Mouse (Mus musculus) effector memory CD4-positive, alpha-beta T cell, adult 7 months (primary cell): Measurements from ENCODE around the gene Usp54. TPM values are rescaled to one million over a fixed set of nuclear protein-coding genes. Genes with fewer than 3 reads are reported as not detected.

Source experiments
- polyA plus RNA-seq: library from polyadenylated mRNA; unstranded; fragments of 100-300 nt; shearing (Covaris generic); gene quantifications from one replicate; pipeline ENCODE4 v1.2.1, GENCODE M21; 2017

The Usp54 gene
- 2.1 TPM for polyA plus RNA-seq

DNA sequence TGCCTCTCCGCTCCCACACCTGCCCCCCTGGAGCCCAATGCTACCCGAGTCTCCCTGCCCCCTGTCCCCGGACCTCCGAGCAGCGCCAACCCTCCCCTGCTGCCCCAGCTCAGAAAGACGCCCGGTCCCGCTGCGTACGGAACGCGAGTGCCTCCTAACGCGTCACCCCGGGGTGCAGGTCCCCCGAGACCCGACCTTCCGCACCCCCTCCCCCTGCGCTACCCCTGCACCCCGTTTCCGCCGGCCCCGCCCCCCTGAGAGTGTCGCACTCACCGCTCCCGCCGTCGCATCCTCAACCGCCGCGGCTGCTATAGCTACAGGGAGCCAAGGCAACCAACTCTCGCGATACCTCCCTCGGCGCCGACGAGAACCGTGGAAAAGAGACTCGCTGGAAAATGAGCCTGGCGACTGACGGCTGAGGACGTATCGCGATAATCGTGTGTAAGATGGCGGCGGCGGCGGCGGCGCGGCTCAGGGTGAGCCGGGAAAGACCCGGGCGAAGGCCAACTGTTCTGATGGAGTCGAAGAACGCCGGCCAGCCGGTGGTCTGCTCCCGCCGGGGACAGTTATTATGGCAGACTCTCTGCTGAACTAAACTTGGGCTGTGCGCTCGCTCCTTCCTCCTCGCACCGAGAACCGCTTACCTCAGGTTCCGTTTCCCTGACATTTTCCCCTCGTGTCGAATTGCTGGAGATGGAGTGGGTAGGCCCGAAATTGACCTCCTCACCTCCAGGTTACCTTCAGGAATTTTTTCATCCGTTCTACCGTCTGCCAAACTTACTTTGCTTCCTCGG lies at the start of gene Usp54:
Usp54 (minus strand) TSS at position 420 of the 794 bp plus-strand sequence.

DNA sequence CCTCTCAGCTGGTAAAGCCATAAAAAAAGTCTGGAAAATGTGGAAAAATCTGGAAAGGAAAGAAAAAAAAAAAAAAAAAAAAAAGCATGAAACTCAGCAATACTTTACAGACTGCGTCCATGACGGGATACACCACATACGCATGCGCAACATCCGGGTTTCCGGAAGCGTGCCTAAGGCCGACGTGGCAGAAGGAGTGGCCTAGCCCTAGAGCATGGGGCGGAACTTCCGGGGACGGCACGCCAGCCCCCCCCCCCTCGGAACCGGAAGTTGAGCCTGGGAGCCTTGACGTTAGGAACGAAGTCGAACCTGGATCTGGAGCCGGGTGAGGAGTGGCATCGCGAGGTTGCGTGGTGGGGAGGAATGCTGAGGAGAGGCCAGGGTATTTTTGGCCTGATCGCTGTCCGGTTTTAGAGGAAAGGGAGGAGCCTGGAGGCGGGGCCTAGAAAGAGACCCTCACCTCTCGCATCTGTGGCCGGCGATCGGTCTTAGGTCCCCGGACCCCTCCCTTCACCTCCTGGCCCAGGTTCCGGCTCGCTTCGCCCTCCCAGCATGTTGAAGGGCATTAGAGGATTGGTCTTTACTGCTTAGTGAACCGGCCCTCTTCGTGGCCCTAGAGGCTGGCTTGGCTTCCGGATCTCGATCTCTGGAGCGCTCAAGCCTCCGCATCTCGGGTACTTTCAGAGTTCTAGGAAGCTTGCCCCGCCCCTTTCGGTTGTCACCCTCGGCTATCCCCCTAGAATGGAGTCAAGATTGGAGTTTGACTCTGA lies 33.4 kb upstream of the Usp54 start, which contains the start of gene Sec24c:
Sec24c (plus strand) TSS at position 245 of the 770 bp plus-strand sequence.

DNA sequence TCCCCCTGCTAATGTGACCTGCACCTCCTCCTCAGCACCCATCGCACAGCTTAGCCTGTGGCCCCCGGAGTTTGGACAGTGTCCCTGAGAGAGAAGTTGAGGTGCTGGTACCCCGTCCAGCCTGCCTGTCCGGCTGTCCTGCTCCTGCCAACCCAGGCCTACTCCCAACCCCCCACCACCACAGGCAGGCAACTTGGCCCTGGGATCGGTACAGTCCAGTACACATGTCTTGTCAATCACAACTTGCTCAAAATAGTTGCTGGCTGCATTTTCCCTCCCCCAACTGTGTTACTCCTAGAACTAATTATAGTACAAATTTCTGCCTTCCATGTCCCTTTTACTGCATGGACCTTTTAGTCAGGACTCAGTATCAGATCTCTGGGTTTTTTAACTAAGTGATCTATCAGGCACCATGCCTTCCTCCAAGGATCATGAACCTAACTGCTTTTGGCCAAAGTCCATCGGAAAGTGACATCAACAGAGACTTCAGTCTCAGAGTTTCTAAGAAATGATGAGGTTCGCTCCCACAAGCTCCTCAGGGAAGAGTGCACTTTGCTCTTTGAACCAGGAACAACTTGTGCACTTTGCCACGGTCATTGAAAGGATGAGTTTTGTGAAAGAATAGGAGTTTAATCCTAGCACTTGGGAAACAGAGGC lies 27.4 kb upstream of the Usp54 start, which contains the start of gene Synpo2l:
Synpo2l (minus strand) TSS at position 201 of the 657 bp plus-strand sequence.

GRCm38 (mm10) chr14:20656361-20656760 lies 15.5 kb upstream of the Usp54 start, which contains the start of gene Myoz1:
Myoz1 (minus strand) TSS chr14:20656540.

GRCm38 (mm10) chr14:20546415-20546814 lies 94.4 kb downstream of the Usp54 start, which contains the start of gene Ppp3cb:
Ppp3cb (minus strand) TSS chr14:20546573.

Other genes starting within 250 kb of the Usp54 start
- gene Mrps16, start 247.4 kb downstream of the Usp54 start, polyA plus RNA-seq, result 35.1 TPM
- 0.35 TPM for gene Cfap70, start 188.8 kb downstream of the Usp54 start, polyA plus RNA-seq
- gene Anxa7, start 160.9 kb downstream of the Usp54 start, polyA plus RNA-seq, result 69.9 TPM
- 1.9 TPM for gene Mss51, start 144.2 kb downstream of the Usp54 start, polyA plus RNA-seq
- gene Ppp3cb, start 94.5 kb downstream of the Usp54 start, polyA plus RNA-seq, result 21.1 TPM
- gene Myoz1, start 15.5 kb upstream of the Usp54 start, polyA plus RNA-seq, result 1.0 TPM
- not detected for gene Synpo2l, start 27.3 kb upstream of the Usp54 start, polyA plus RNA-seq
- gene Sec24c, start 33.2 kb upstream of the Usp54 start, polyA plus RNA-seq, result 223 TPM
- 9.4 TPM for gene Fut11, start 53.9 kb upstream of the Usp54 start, polyA plus RNA-seq
- 83.9 TPM for gene Chchd1, start 61.9 kb upstream of the Usp54 start, polyA plus RNA-seq
- gene Zswim8, start 66.5 kb upstream of the Usp54 start, polyA plus RNA-seq, result 27.9 TPM
- 25.3 TPM for gene Ndst2, start 93.5 kb upstream of the Usp54 start, polyA plus RNA-seq
- 9.6 TPM for gene Camk2g, start 153.0 kb upstream of the Usp54 start, polyA plus RNA-seq
- gene Plau, start 195.6 kb upstream of the Usp54 start, polyA plus RNA-seq, result not detected